Mouse (Mus musculus) cortical plate, adult 2 months (tissue): ENCODE measurements around the gene Tmsb15l.

Experiments
- CTCF ChIP-seq: fragments of 200-500 bp; IDR thresholded peaks from 2 replicates; pipeline ENCODE4 v1.5.1; 2011; ENCODE audit warnings: mild to moderate bottlenecking, control low read depth, low read length; ENCODE audit not compliant: insufficient read depth; ENCODE audit errors: extremely low read depth
- POLR2A ChIP-seq: fragments of 200-500 bp; IDR thresholded peaks from 2 replicates; pipeline ENCODE4 v1.6.1; 2011; ENCODE audit warnings: mild to moderate bottlenecking, low read length, control low read depth; ENCODE audit not compliant: insufficient read depth; ENCODE audit errors: extremely low read depth

- TF ChIP-seq POLR2A (no peak), CTCF (peak; percentile 41)
Observed at GRCm38 (mm10) chrX:136959688-136960087, 17.0 kb downstream of the Tmsb15l start.
